Mouse (Mus musculus): Measurements from ENCODE around the gene Zfp143. TPM values are rescaled to one million over a fixed set of nuclear protein-coding genes. Genes with fewer than 3 reads are reported as not detected.
"Not testable (repeated sequence)": the region's sequence is repeated elsewhere in the genome, so short reads cannot be mapped to it uniquely, and the experiment has no call there.

Gene Zfp143
- polyA plus RNA-seq, 1 experiment from 2014 or later, result 6.4 TPM

- 63% methylated on average over 2 of the region's 2 CpGs for WGBS
- TF ChIP-seq CTCF (IDR thresholded peaks at IDR 0.05; ENCODE audit: low read depth), result peak; percentile 29
- ATAC-seq (ENCODE audit: low FRiP score, low TSS enrichment); H3K27ac ChIP-seq (replicated peaks); H3K4me3 ChIP-seq (ENCODE audit: low read depth, low read length); H3K4me2 ChIP-seq (replicated peaks; ENCODE audit: low read depth); H3K9me3 ChIP-seq (ENCODE audit: control insufficient read depth, low read length); DNase-seq (ENCODE audit: low spot score); H3K9ac ChIP-seq (ENCODE audit: low read length); H3K27me3 ChIP-seq (ENCODE audit: control insufficient read depth, insufficient read depth, low read length); H3K36me3 ChIP-seq (ENCODE audit: control insufficient read depth, insufficient read depth, low read length); H3K4me1 ChIP-seq (replicated peaks; ENCODE audit: control insufficient read depth, insufficient read depth): not testable (repeated sequence)
Measured at GRCm38 (mm10) chr7:110132272-110132671, 71.3 kb downstream of the Zfp143 start.

- ATAC-seq (ENCODE audit: low FRiP score, low TSS enrichment) (no peak), DNase-seq (ENCODE audit: low spot score) (no peak)
- Histone ChIP-seq H3K27ac (replicated peaks) (no peak overlapping the region), H3K4me1 (replicated peaks; ENCODE audit: control insufficient read depth, insufficient read depth) (no peaks in the 10 kb centered on the region), H3K27me3 (ENCODE audit: control insufficient read depth, insufficient read depth, low read length) (no peaks in the 10 kb centered on the region), H3K4me3 (ENCODE audit: low read depth, low read length) (no peak overlapping the region), H3K9ac (ENCODE audit: low read length) (no peak overlapping the region), H3K36me3 (ENCODE audit: control insufficient read depth, insufficient read depth, low read length) (peaks cover 8% of the 10 kb centered on the region), H3K4me2 (replicated peaks; ENCODE audit: low read depth) (no peak overlapping the region), H3K9me3 (ENCODE audit: control insufficient read depth, low read length) (no peaks in the 10 kb centered on the region)
- WGBS, result 94% methylated on average over 4 of the region's 5 CpGs
- TF ChIP-seq CTCF (IDR thresholded peaks at IDR 0.05; ENCODE audit: low read depth) (no peak), EP300 (optimal IDR thresholded peaks at IDR 0.05) (no peak)
Measured at GRCm38 (mm10) chr7:110133988-110134387, 73.0 kb downstream of the Zfp143 start.

- 86% methylated on average over 2 of the region's 2 CpGs for WGBS
- no peak overlapping the region for H3K4me3 ChIP-seq (ENCODE audit: low read depth, low read length)
- H3K4me2 ChIP-seq (replicated peaks; ENCODE audit: low read depth), result no peak overlapping the region
- no peak for DNase-seq (ENCODE audit: low spot score)
- no peaks in the 10 kb centered on the region for H3K27me3 ChIP-seq (ENCODE audit: control insufficient read depth, insufficient read depth, low read length)
- no peaks in the 10 kb centered on the region for H3K4me1 ChIP-seq (replicated peaks; ENCODE audit: control insufficient read depth, insufficient read depth)
- H3K9ac ChIP-seq (ENCODE audit: low read length), result no peak overlapping the region
- no peak for ATAC-seq (ENCODE audit: low FRiP score, low TSS enrichment)
- H3K36me3 ChIP-seq (ENCODE audit: control insufficient read depth, insufficient read depth, low read length), result peaks cover 9% of the 10 kb centered on the region
- no peaks in the 10 kb centered on the region for H3K9me3 ChIP-seq (ENCODE audit: control insufficient read depth, low read length)
- TF ChIP-seq CTCF (IDR thresholded peaks at IDR 0.05; ENCODE audit: low read depth), result peak; percentile 43
- TF ChIP-seq EP300 (optimal IDR thresholded peaks at IDR 0.05), result no peak
- H3K27ac ChIP-seq (replicated peaks), result no peak overlapping the region
Measured at GRCm38 (mm10) chr7:110138538-110138937, 77.5 kb downstream of the Zfp143 start.

- WGBS, result 94% methylated on average over 1 of the region's 1 CpGs
- Histone ChIP-seq H3K27me3 (ENCODE audit: control insufficient read depth, insufficient read depth, low read length) (no peaks in the 10 kb centered on the region), H3K9me3 (ENCODE audit: control insufficient read depth, low read length) (no peaks in the 10 kb centered on the region), H3K4me3 (ENCODE audit: low read depth, low read length) (no peak overlapping the region), H3K27ac (replicated peaks) (no peak overlapping the region), H3K4me2 (replicated peaks; ENCODE audit: low read depth) (no peak overlapping the region), H3K36me3 (ENCODE audit: control insufficient read depth, insufficient read depth, low read length) (peaks cover 4% of the 10 kb centered on the region), H3K4me1 (replicated peaks; ENCODE audit: control insufficient read depth, insufficient read depth) (no peaks in the 10 kb centered on the region), H3K9ac (ENCODE audit: low read length) (no peak overlapping the region)
- TF ChIP-seq CTCF (IDR thresholded peaks at IDR 0.05; ENCODE audit: low read depth), result no peak
- TF ChIP-seq EP300 (optimal IDR thresholded peaks at IDR 0.05), result no peak
- no peak for ATAC-seq (ENCODE audit: low FRiP score, low TSS enrichment)
- no peak for DNase-seq (ENCODE audit: low spot score)
Measured at GRCm38 (mm10) chr7:110143863-110144262, 82.8 kb downstream of the Zfp143 start.

Other genes starting within 250 kb of the Zfp143 start
- 0.79 and 0.96 TPM in 2 replicates for gene Scube2, start 195.5 kb upstream of the Zfp143 start, polyA plus RNA-seq (2015; fragmentation: Nextera tagmentation; extraction: Ambion mirVana)
- gene Dennd5a, start 100.7 kb upstream of the Zfp143 start, polyA plus RNA-seq (2015; fragmentation: Nextera tagmentation; extraction: Ambion mirVana), result 13.8 and 14.5 TPM in 2 replicates
- 85.5 and 88.5 TPM in 2 replicates for gene Tmem41b, start 74.3 kb upstream of the Zfp143 start, polyA plus RNA-seq (2015; fragmentation: Nextera tagmentation; extraction: Ambion mirVana)
- gene Ipo7, start 42.9 kb upstream of the Zfp143 start, polyA plus RNA-seq (2015; fragmentation: Nextera tagmentation; extraction: Ambion mirVana), result 15.6 and 16.5 TPM in 2 replicates
- 14.5 and 16.6 TPM in 2 replicates for gene Wee1, start 60.8 kb downstream of the Zfp143 start, polyA plus RNA-seq (2015; fragmentation: Nextera tagmentation; extraction: Ambion mirVana)
- gene Swap70, start 160.5 kb downstream of the Zfp143 start, polyA plus RNA-seq (2015; fragmentation: Nextera tagmentation; extraction: Ambion mirVana), result 10.7 and 10.8 TPM in 2 replicates

Measured in stomach, postnatal 0 days (tissue).